Mouse (Mus musculus): ENCODE measurements around the gene Src. TPM values are rescaled to one million over a fixed set of nuclear protein-coding genes. Genes with fewer than 3 reads are reported as not detected.

The Src gene
- total RNA-seq, 2 experiments from 2014 or later = 2.9 to 3.5 TPM

DNA sequence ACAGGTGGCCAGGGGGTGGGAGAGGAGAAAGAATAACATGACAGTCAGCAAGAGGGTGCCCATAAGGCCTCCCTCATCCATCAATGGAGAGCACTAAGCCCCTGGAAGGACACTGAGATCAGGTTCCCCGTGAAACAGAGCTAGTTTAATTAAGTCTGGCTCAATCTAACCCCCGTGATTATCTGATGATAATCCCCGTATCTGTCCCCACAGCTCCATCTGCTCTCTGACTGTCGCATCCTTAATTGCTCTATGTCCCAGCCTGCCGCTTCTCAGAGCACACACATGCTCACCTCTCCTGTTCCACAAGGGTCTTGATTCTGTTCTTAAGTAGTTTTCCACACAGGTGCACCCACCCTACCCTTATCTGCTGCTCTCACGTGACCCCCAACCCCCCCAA is 99.3 kb downstream of the Src start:
- intact Hi-C loops (cut with DNase I) = no loop called here
- DNase-seq = no peak

DNA sequence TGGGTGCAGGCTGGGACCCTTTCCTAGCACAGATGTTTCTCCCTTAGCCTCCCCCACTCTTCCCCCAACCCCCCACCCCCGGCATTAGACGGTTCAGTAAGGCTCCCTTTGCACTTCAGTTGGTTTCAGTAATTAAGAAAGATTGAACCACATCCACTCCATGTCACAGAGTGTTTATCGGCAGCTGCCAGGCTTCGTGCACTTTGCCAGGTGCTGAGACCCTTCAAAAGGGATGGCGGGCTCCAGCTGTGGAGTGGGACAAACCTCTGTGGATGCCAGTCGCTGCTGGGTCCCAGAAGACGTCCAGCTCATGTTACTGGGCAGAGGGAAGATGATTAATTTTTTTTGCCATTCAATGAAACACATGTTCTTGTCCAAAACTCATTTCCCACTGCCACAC is 100.2 kb downstream of the Src start:
- DNase-seq = no peak
- intact Hi-C loops (cut with DNase I) = no loop called here

DNA sequence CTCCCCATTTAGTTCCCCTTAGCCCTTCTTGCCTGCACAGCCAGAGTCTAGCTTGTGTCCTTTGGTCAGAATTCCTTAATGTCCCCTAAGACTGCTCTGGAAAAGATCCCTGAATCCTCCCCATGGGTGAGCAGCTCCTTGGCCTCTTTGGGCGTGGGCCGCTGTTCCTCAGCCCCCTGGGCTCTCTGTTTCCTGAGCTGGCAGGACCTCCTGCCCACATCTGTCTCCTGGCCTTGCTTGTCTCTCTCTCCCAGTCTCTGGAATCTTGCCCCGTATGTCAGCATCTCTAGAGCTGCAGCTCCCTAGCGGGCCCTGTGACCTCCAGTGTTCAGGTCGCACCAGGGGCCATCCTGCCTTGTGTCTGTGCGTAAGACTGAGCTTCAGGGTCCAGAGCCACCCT is 101.2 kb downstream of the Src start:
- intact Hi-C loops (cut with DNase I) = no loop called here
- DNase-seq = peak in 1 of 2 experiments; percentile 18

DNA sequence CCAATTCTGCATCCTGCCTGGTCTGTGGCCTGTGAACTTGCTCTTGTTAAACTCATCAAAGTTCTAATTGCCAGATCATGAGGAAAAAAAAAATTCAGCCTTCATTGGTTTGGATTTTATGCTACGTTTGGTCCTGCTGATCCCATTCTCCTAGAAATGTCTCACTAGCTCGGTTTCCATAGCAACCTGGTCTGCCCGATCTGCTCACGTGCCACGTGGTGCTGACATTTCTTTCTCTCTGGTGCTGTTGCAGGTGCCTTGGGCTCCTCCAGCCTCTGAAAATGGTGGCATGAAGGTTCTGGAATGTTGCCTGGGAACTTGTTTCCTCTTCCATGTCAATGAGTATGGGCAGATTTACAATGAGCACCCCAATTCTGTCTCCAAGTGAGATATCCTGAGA is 102.3 kb downstream of the Src start:
- no peak for DNase-seq

More for the DNA sequence above, 102.3 kb downstream of the Src start:
- intact Hi-C loops (cut with DNase I) = no loop called here

Other genes with a start within 250 kb of the Src start
- 1 to 10 TPM; 1.6 to 2.2 TPM for gene Rbl1, start 213.9 kb upstream of the Src start, total RNA-seq (2021)
- gene Rpn2, start 139.4 kb upstream of the Src start, total RNA-seq (2021) = 10 to 100 TPM; 72.9 to 74.8 TPM
- gene Mroh8, start 138.9 kb upstream of the Src start, total RNA-seq (2021) = 1 to 10 TPM in 1 of 2 experiments, under 1 TPM in 1; 0.72 to 1.2 TPM
- not detected for gene Ghrh, start 70.9 kb upstream of the Src start, total RNA-seq (2021)
- 10 to 100 TPM; 15.3 to 15.6 TPM for gene Manbal, start 50.9 kb upstream of the Src start, total RNA-seq (2021)
- gene Nnat, start 141.6 kb downstream of the Src start, total RNA-seq (2021) = 1 to 10 TPM in 1 of 2 experiments, under 1 TPM in 1; 0.84 to 1.9 TPM
- 10 to 100 TPM; 25.4 to 25.6 TPM for gene Blcap, start 152.8 kb downstream of the Src start, total RNA-seq (2021)

All from gastrocnemius, postnatal 36 days (tissue).